Mouse (Mus musculus): Measurements from ENCODE around the gene Slc39a3.

DNA sequence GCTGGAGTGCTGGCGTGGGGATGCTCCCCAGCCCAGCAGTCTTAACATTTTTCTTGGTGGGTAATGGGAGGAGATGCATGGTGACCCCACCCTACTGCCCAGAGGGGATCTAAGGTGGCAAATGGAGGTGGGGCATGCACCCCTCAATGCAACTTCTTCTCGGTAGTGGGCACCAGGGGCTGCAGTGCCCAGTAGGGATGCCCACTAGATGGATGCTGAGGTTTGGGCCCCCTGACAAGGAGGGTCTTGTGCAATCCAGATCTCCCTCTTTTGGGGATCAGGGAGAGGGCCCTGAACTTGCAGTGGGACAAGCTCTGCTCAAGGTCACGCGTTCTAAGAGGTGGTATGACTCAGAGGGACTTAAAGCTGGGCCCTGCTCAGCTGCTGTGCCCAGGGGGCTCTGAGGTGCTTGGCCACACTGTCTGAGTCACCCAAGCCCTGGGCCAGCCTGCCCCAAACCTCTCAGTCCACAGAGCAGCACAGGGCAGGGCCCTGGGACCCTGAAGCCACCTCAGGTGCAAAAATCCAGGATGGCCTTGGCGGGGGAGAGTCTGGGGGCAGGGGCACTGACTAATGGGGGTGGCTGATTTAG, 12.8 kb downstream of the Slc39a3 start:
- TF ChIP-seq GATA1 (IDR thresholded peaks at IDR 0.05; ENCODE audit: low read length), result no peak
- no peak for TF ChIP-seq TAL1 (IDR thresholded peaks at IDR 0.05; ENCODE audit: low read length)

Data from erythroblast, embryonic 14.5 days (primary cell).